Mouse (Mus musculus): ENCODE data around the gene Fbll1. TPM values are rescaled to one million over a fixed set of nuclear protein-coding genes. Genes with fewer than 3 reads are reported as not detected.
A peak's percentile ranks its signal among the peaks of the same experiment; 100 is the strongest.

Gene Fbll1
- polyA plus RNA-seq, 1 experiment, result 82.5 TPM

DNA sequence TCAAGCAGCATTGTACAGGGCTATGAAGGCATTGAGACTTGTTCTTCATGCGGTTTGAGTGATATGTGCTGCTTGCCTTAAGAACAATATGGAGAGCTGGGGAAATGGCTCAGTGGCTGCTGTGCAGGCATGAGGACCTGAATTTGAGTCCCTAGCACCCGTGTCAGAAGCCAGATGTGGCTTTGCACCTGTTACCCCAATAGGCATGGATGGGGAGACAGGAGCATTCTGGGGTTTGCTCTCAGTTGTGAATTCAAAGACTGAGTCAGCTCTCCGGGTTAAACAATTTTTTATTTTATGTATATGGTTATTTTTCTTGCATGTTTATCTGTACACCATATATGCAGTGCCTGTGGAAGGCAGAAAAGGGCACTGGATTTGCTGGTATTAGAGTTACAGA, 16.2 kb downstream of the Fbll1 start:
- TF ChIP-seq CTCF (IDR thresholded peaks at IDR 0.05; ENCODE audit: borderline replicate concordance, extremely low read depth, insufficient read depth, insufficient read length), result no peak
- no peak for TF ChIP-seq POLR2A (IDR thresholded peaks at IDR 0.05; ENCODE audit: borderline replicate concordance, extremely low read depth, insufficient read depth, insufficient read length, poor library complexity, severe bottlenecking)
- DNase-seq (ENCODE audit: low read depth), result no peak

DNA sequence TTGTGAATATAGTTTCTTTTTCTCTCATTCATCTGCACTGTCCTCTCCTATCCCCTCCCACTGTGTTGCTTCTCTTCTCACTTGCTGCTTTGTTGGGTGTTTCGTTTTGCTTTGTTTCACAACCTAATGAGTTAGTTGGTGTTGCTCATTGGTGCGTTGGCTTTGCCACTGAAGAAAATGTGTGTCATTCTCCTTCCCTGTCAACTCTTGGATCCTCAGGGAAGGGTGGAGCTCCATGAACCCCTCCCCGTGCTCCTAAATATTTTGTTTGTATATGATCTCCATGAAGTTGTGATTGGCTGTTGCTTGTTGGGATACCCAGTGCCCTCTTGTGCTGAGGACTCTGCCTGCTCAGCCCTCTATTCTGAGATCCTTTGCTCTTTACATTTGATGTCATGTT, 18.3 kb downstream of the Fbll1 start:
- no peak for DNase-seq (ENCODE audit: low read depth)
- TF ChIP-seq POLR2A (IDR thresholded peaks at IDR 0.05; ENCODE audit: borderline replicate concordance, extremely low read depth, insufficient read depth, insufficient read length, poor library complexity, severe bottlenecking), result no peak
- TF ChIP-seq CTCF (IDR thresholded peaks at IDR 0.05; ENCODE audit: borderline replicate concordance, extremely low read depth, insufficient read depth, insufficient read length), result no peak

DNA sequence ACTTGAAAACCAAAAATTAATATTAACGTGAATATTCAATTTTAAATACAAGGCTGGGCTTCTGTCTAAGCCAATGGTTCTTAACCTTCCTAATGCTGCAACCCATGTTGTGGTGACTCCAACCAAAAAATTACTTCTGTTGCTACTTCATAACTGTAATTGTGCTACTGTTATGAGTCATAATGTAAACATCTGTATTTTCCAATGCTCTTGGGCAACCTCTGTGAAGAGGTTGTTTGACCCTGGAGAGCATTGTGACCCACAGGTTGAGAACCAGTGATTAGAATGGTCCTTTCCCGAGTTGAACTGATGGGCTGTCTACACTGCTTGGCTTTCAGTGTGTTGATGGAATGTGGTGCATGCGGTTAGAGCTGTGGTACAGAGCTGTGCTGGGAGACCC, 22.2 kb downstream of the Fbll1 start:
- no peak for TF ChIP-seq POLR2A (IDR thresholded peaks at IDR 0.05; ENCODE audit: borderline replicate concordance, extremely low read depth, insufficient read depth, insufficient read length, poor library complexity, severe bottlenecking)
- no peak for TF ChIP-seq CTCF (IDR thresholded peaks at IDR 0.05; ENCODE audit: borderline replicate concordance, extremely low read depth, insufficient read depth, insufficient read length)
- no peak for DNase-seq (ENCODE audit: low read depth)

DNA sequence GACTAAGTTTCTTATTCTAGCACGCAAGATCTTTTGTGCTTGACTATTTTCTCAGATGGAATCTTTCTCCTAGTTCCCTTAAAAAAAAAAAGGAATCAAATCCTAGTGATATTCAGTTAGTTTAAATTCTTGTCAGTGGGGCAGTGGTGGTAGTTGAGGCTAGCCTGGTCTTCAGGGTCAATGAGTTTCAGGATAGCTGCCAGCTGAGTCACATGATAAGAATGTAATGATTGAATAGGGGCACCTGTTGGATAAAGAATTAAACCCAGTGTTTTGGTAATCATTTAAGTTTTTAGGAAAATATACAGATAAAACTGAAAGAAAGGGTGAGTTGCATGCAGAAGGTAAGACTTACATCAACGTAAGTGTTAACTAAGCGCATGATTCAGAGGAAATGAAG, 23.1 kb downstream of the Fbll1 start:
- no peak for DNase-seq (ENCODE audit: low read depth)
- TF ChIP-seq CTCF (IDR thresholded peaks at IDR 0.05; ENCODE audit: borderline replicate concordance, extremely low read depth, insufficient read depth, insufficient read length), result no peak
- TF ChIP-seq POLR2A (IDR thresholded peaks at IDR 0.05; ENCODE audit: borderline replicate concordance, extremely low read depth, insufficient read depth, insufficient read length, poor library complexity, severe bottlenecking), result no peak

DNA sequence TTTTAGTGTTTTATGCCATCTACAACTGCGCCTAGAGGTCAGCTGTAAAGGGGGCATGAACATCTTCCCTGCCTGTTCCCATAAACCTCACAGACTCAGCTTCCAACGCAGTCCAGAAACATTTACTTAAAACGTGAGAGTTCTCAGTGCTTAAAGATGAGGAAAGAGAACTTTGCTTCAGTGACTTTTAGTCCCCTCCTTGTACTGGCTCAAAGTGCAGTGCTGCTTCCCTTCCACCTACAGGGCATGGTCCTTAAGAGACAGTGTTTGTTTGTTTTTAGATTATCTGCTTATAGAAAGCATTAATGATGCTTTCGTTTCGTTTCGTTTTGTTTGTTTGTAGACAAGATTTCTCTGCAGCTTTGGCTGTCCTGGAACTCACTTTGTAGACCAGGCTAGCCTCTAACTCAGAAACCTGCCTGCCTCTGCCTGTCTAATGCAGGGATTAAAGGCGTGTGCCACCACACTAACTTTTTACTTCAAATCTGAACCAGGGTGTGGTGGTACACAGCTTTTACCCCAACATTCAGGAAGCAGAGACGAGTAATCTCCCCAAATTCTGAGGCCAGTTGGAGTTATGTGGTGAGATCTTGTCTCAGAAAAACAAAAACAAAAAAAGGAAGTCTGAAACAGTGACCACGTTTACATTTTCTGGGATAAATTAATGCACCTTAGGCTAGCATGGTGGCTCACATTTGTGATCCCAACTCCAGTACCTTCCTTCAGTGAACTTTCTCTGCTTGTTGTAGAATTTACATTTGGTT, 27.8 kb downstream of the Fbll1 start:
- no peak for DNase-seq (ENCODE audit: low read depth)
- TF ChIP-seq CTCF (IDR thresholded peaks at IDR 0.05; ENCODE audit: borderline replicate concordance, extremely low read depth, insufficient read depth, insufficient read length) (no peak), POLR2A (IDR thresholded peaks at IDR 0.05; ENCODE audit: borderline replicate concordance, extremely low read depth, insufficient read depth, insufficient read length, poor library complexity, severe bottlenecking) (no peak)

DNA sequence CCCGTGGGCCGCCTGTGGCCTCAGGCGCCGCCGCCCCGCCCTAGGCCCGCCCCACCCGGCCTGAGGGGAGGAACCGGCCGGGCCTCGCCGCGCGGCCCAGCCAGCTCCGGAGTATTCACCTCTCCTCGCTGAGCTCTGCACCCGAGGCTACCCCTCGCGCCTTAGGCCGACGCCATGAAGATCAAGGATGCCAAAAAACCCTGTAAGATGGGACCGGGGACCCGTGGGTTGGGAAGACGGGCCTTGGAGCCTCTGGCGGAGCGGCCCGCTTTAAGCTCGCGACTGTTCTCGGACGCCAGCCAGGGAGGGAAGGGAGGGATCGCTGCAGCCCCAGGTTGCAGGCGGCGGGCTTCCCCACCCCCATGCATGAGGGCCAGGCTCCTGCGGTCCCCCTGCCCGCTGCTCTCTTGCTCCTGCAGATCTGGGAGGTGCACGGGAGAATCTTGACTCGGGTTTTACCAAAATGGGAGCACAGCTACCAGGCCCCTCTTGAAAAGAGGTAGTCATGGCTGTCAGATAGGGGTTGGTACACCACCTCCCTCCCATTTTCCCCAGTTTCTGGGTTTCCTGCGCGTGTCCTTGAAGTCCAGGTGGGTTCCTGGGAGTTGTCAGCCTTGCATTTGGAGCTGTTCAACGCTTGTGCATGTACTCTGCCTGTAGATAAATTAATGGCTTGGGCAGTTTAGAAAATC, 28.8 kb downstream of the Fbll1 start:
- TF ChIP-seq CTCF (IDR thresholded peaks at IDR 0.05; ENCODE audit: borderline replicate concordance, extremely low read depth, insufficient read depth, insufficient read length) (no peak), POLR2A (IDR thresholded peaks at IDR 0.05; ENCODE audit: borderline replicate concordance, extremely low read depth, insufficient read depth, insufficient read length, poor library complexity, severe bottlenecking) (no peak)
- DNase-seq (ENCODE audit: low read depth), result peak; percentile 85

DNA sequence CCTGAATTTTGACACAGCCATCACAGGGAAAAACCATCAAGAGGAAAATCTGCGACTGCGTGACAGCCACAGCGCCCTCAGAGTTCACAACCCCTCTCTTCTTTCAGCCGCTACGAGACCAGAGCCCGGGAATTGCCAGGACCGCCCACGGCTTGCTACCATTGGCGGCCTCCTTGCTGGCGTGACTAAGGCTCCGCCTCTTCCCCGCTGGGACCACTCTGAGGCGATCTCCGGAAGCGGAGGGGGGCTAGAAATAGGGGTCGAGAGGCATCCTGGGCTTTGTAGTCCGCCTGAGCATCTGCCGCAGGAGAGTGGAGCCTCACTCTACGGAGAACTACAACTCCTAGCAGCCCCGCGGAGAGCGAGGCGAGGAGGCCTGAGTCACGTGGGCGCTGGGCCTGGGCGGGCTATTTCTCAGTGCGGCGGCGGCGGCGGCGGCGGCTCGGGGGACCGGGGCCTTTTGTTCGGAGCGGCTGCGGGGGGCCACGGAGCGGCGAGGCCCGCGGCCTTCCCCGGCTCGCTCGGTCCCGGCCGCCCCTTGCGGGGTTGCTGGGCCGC, 29.4 kb downstream of the Fbll1 start, which contains the start of gene Pank3:
Gene Pank3, plus strand, starts transcription at position 297 of the 558 bp plus-strand sequence.
- peak; percentile 78 for TF ChIP-seq POLR2A (IDR thresholded peaks at IDR 0.05; ENCODE audit: borderline replicate concordance, extremely low read depth, insufficient read depth, insufficient read length, poor library complexity, severe bottlenecking)
- no peak for TF ChIP-seq CTCF (IDR thresholded peaks at IDR 0.05; ENCODE audit: borderline replicate concordance, extremely low read depth, insufficient read depth, insufficient read length)

DNA sequence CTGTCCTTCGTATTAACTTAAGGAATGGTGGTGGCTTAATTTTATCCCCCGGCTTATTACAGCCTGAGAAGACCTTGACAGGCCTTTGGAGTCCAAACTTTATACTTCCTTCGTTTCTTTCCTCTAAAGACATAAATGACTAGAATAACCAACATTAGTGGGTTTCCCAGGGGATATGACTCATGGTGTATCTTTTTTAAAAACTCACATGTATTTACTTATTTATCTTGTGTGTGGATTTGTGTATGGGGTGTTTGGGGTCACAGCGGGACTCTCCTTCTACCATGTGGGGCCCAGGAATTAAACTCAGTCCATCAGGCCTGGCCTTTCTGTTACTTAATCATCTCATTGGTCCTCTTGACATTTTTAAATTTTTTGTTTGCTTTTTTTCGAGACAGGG, 31.8 kb downstream of the Fbll1 start:
- no peak for DNase-seq (ENCODE audit: low read depth)
- TF ChIP-seq POLR2A (IDR thresholded peaks at IDR 0.05; ENCODE audit: borderline replicate concordance, extremely low read depth, insufficient read depth, insufficient read length, poor library complexity, severe bottlenecking), result no peak
- no peak for TF ChIP-seq CTCF (IDR thresholded peaks at IDR 0.05; ENCODE audit: borderline replicate concordance, extremely low read depth, insufficient read depth, insufficient read length)

More for the DNA sequence above, 29.4 kb downstream of the Fbll1 start, which contains the start of gene Pank3:
- DNase-seq (ENCODE audit: low read depth), result peak; percentile 100

DNA sequence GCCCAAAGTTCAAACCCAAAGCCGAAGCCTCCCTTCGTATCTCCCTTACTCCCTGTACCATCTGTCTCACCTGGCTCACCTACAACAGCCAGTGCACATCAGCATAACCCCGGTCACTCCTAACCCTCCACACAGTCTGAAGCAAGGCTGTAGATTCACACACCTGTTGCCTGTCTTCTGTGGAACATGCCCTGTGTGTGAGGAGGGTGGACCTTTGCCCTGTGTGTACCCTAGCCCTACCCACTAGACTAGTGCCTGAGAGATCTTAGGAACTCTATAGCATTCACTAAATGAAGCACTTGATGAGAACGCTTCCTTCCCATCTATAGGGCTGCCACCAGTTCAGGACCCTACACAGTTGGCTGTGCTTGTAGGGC, 38.1 kb downstream of the Fbll1 start:
- TF ChIP-seq POLR2A (IDR thresholded peaks at IDR 0.05; ENCODE audit: borderline replicate concordance, extremely low read depth, insufficient read depth, insufficient read length, poor library complexity, severe bottlenecking), result no peak
- TF ChIP-seq CTCF (IDR thresholded peaks at IDR 0.05; ENCODE audit: borderline replicate concordance, extremely low read depth, insufficient read depth, insufficient read length), result no peak
- no peak for DNase-seq (ENCODE audit: low read depth)

DNA sequence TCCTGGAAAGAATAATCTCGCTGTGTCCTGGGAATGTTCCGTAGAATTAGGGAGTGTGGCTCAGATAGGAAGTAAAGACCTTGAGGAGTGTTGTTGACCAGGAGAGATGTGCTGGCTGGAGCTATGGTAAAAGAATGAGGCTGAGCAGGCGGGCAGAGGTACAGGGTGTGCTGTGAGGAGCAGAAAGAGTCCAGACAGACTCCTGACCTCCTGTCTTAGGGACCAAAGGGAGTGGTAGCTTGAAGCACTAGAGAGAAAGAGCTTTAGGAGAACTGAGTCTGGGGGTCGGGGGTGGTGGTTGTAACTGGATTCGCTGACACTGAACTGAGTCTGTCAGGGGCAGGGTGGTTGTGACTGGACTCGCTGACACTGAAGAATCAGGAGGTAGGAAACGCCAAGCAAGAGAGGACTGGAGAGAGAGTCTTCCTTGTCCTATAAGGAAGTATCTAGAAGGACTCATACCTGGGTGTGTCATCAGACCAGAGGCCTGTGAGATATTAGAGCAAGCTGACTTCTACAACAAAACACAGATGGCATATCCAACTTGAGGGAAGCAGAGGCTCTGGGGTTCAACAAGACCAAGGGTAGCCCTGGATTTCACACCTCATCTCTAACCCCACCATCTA, 38.6 kb downstream of the Fbll1 start:
- TF ChIP-seq POLR2A (IDR thresholded peaks at IDR 0.05; ENCODE audit: borderline replicate concordance, extremely low read depth, insufficient read depth, insufficient read length, poor library complexity, severe bottlenecking), result no peak
- no peak for TF ChIP-seq CTCF (IDR thresholded peaks at IDR 0.05; ENCODE audit: borderline replicate concordance, extremely low read depth, insufficient read depth, insufficient read length)

More for the DNA sequence above, 38.6 kb downstream of the Fbll1 start:
- no peak for DNase-seq (ENCODE audit: low read depth)
